In the genomic region with DNA sequence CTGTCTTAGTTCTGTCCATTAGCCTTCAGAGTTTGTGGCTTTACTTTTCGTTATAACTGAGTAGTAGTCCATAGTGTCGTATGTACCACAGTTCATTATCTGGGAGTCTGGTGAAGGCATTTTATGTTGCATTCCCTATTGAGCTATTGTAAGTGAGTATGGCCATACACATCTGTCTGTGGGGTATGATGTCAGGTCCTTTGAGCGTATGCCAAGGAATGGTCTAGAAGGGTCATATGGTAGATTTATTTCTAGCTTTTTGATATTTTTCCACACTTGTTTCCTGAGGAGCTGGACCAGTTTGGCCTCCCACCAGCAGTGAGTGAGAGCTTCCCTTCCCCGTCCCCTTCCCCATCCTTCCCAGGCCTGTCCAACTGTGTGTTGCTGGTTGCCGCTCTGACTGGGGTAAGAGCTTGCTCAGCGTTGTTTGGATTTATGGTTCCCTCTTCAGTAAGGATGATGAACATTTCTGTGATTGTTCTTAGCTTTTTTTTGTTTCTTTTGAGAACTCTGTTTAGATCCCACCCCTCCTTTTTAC, we compare ENCODE assay signal across 16 mouse cellular contexts. TPM values are rescaled to one million over a fixed set of nuclear protein-coding genes. Genes with fewer than 3 reads are reported as not detected.
DNase-seq lines count a peak whose midpoint lies in the region; ATAC-seq lines count a peak whose summit lies in the region.
"Had no signal": no experiment of that assay in that cellular context is flagged by ENCODE, and none has a peak within 500 bp of the region (broad histone marks: within the 10 kb centered on the region; RNA-seq: fewer than 3 reads in every experiment).

No protein-coding gene starts in this region.

- peak overlapping the region; percentile 87 for H3K27ac ChIP-seq in liver, embryonic 13.5 days
- no peak overlapping the region for H3K27ac ChIP-seq in hindbrain, embryonic 12.5 days
- H3K27ac ChIP-seq: embryonic facial prominence, embryonic 13.5 days; forebrain, embryonic 12.5 days; limb, embryonic 15.5 days had no signal

- peak overlapping the region; percentile 5; the same call in 1 of the 2 replicates for H3K4me3 ChIP-seq in liver, embryonic 13.5 days (replicated peaks)
- H3K4me3 ChIP-seq in hindbrain, embryonic 12.5 days: no peak overlapping the region
- H3K4me3 ChIP-seq: embryonic facial prominence, embryonic 13.5 days; forebrain, embryonic 12.5 days; limb, embryonic 15.5 days had no signal

- peak overlapping the region; percentile 52 for H3K4me2 ChIP-seq in liver, embryonic 13.5 days
- no peak overlapping the region for H3K4me2 ChIP-seq in hindbrain, embryonic 12.5 days (replicated peaks)
- H3K4me2 ChIP-seq: embryonic facial prominence, embryonic 13.5 days; forebrain, embryonic 12.5 days; limb, embryonic 15.5 days had no signal

- 75% methylated on average over 6 of the region's 6 CpGs for WGBS in liver, embryonic 13.5 days (ENCODE audit: insufficient replicate concordance)
- 90% methylated on average over 6 of the region's 6 CpGs for WGBS in hindbrain, embryonic 12.5 days

- no peak for ATAC-seq in cerebellum, adult (ENCODE audit: insufficient number of reproducible peaks, low FRiP score, low TSS enrichment)
- ATAC-seq in liver, embryonic 13.5 days (ENCODE audit: low read depth): no peak
- ATAC-seq in hindbrain, embryonic 12.5 days (ENCODE audit: low FRiP score): no peak

- H3K4me1 ChIP-seq in liver, embryonic 13.5 days (replicated peaks): peaks cover 50% of the 10 kb centered on the region
- 0 out of 2 replicates have a peak, but pooled peaks cover 2% of the 10 kb centered on the region for H3K4me1 ChIP-seq in hindbrain, embryonic 12.5 days
- H3K4me1 ChIP-seq: forebrain, embryonic 12.5 days had no signal

- H3K27me3 ChIP-seq in liver, embryonic 13.5 days: no peaks in the 10 kb centered on the region
- no peaks in the 10 kb centered on the region for H3K27me3 ChIP-seq in hindbrain, embryonic 12.5 days
- H3K27me3 ChIP-seq: embryonic facial prominence, embryonic 13.5 days; forebrain, embryonic 12.5 days; limb, embryonic 15.5 days had no signal

- H3K36me3 ChIP-seq in liver, embryonic 13.5 days: peaks cover 6% of the 10 kb centered on the region
- H3K36me3 ChIP-seq in hindbrain, embryonic 12.5 days: peaks cover 6% of the 10 kb centered on the region
- H3K36me3 ChIP-seq: embryonic facial prominence, embryonic 13.5 days had no signal

- DNase-seq in cerebellum, adult 8-10 months: peak; percentile 16
- peak; percentile 43 for DNase-seq in kidney, postnatal 14 days
- DNase-seq in kidney, adult 18-20 months: no peak
- DNase-seq in 3T3-L1 (ENCODE audit: low read depth, low spot score): peak; percentile 9
- no peak for DNase-seq in liver, embryonic 13.5 days
- DNase-seq in layer of hippocampus, adult 8-10 months (ENCODE audit: low spot score in 2 of 2): no peak
- DNase-seq: heart, adult 18-20 months; heart, postnatal 36 days; kidney, adult 11 months; layer of hippocampus, postnatal 36 days; midbrain, embryonic 14.5 days had no signal

- peak overlapping the region; percentile 26 for H3K9ac ChIP-seq in liver, embryonic 13.5 days
- no peak overlapping the region for H3K9ac ChIP-seq in hindbrain, embryonic 12.5 days
- H3K9ac ChIP-seq: embryonic facial prominence, embryonic 13.5 days; forebrain, embryonic 12.5 days; limb, embryonic 15.5 days had no signal

- H3K9me3 ChIP-seq in liver, embryonic 13.5 days (replicated peaks): no peaks in the 10 kb centered on the region
- no peaks in the 10 kb centered on the region for H3K9me3 ChIP-seq in hindbrain, embryonic 12.5 days (replicated peaks)
- H3K9me3 ChIP-seq: embryonic facial prominence, embryonic 13.5 days; forebrain, embryonic 12.5 days; limb, embryonic 15.5 days had no signal

RNA-seq across cellular contexts. Expression of a gene that starts 58.1 kb away (rescaled TPM):
- polyA plus RNA-seq in liver, embryonic 13.5 days (2015; fragmentation: Nextera tagmentation; extraction: Ambion mirVana): 7.9 and 9.6 TPM in 2 replicates
- polyA plus RNA-seq in hindbrain, embryonic 12.5 days (2016; fragmentation: Nextera tagmentation; extraction: Ambion mirVana): 34.4 and 37.3 TPM in 2 replicates
- total RNA-seq in layer of hippocampus, adult 8-10 months (2022): 10 to 100 TPM; 28.6 to 39.8 (median 35.4) TPM

Comparison
In these comparisons a context has a peak if more than half of its experiments do, and no peak if none do; other contexts are left out.
1. DNase-seq: peak in cerebellum, adult 8-10 months (single experiment), kidney, postnatal 14 days (single experiment) and 3T3-L1 (single experiment); none in kidney, adult 18-20 months (single experiment), liver, embryonic 13.5 days (single experiment) and layer of hippocampus, adult 8-10 months (0 of 2).